Comparison of ENCODE assay signal across 12 mouse cellular contexts in the genomic region with DNA sequence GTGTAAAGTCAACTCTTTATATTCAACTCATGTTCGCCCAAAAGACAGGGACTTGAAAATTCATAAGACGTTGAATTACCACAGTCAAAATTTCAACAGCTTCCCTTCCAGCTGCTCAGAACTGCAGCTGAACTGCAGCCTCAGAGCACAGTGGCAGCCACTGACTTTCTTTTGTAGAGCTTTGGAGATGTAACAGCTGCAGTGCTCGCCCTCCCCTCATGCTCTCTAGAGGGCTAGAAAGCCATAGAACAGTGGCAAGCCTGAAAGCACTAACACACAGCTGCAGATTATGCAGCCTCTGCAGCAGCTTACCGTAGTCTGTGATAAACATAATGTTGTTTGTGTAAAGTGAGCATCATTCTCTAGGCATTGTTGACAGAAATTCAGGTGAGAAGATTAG.
DNase-seq lines count a peak whose midpoint lies in the region; ATAC-seq lines count a peak whose summit lies in the region.
"Had no signal": no experiment of that assay in that cellular context is flagged by ENCODE, and none has a peak within 500 bp of the region (broad histone marks: within the 10 kb centered on the region; RNA-seq: fewer than 3 reads in every experiment).

No protein-coding gene starts in this region.

- H3K27ac ChIP-seq in forebrain, embryonic 16.5 days (ENCODE audit: low read length) = no peak overlapping the region
- no peak overlapping the region for H3K27ac ChIP-seq in neural tube, embryonic 14.5 days (ENCODE audit: low read depth, low read length)
- H3K27ac ChIP-seq: gastrocnemius, adult 2 months; left cerebral cortex, adult 2 months had no signal

- no peaks in the 10 kb centered on the region for H3K9me3 ChIP-seq in forebrain, embryonic 16.5 days (ENCODE audit: control insufficient read depth, low read length)
- no peaks in the 10 kb centered on the region for H3K9me3 ChIP-seq in neural tube, embryonic 14.5 days (ENCODE audit: control insufficient read depth, low read length)

- H3K9ac ChIP-seq in forebrain, embryonic 16.5 days (replicated peaks; ENCODE audit: low read depth, low read length) = no peak overlapping the region
- no peak overlapping the region for H3K9ac ChIP-seq in neural tube, embryonic 14.5 days (replicated peaks; ENCODE audit: low read depth, low read length)

- no peak overlapping the region for H3K4me2 ChIP-seq in forebrain, embryonic 16.5 days (ENCODE audit: low read length)
- no peak overlapping the region for H3K4me2 ChIP-seq in neural tube, embryonic 14.5 days (ENCODE audit: low read depth, low read length)

- H3K4me3 ChIP-seq in forebrain, embryonic 16.5 days (replicated peaks; ENCODE audit: low read length) = no peak overlapping the region
- no peak overlapping the region for H3K4me3 ChIP-seq in neural tube, embryonic 14.5 days (ENCODE audit: low read depth, low read length)
- H3K4me3 ChIP-seq: gastrocnemius, adult 2 months; left cerebral cortex, adult 2 months had no signal

- H3K4me1 ChIP-seq in forebrain, embryonic 16.5 days (replicated peaks; ENCODE audit: control insufficient read depth, insufficient read depth, low read length) = no peaks in the 10 kb centered on the region
- no peaks in the 10 kb centered on the region for H3K4me1 ChIP-seq in neural tube, embryonic 14.5 days (ENCODE audit: control insufficient read depth, insufficient read depth, low read length)

- no peaks in the 10 kb centered on the region for H3K36me3 ChIP-seq in forebrain, embryonic 16.5 days (ENCODE audit: control insufficient read depth, insufficient read depth)
- no peaks in the 10 kb centered on the region for H3K36me3 ChIP-seq in neural tube, embryonic 14.5 days (ENCODE audit: control insufficient read depth, insufficient read depth, low read length)

- H3K27me3 ChIP-seq in forebrain, embryonic 16.5 days (replicated peaks; ENCODE audit: control insufficient read depth, insufficient read depth, low read length) = no peaks in the 10 kb centered on the region
- no peaks in the 10 kb centered on the region for H3K27me3 ChIP-seq in neural tube, embryonic 14.5 days (ENCODE audit: control insufficient read depth, insufficient read depth, low read length)

- ATAC-seq in forebrain, embryonic 16.5 days = peak; percentile 94
- ATAC-seq in neural tube, embryonic 14.5 days (ENCODE audit: low read depth) = peak; percentile 87

- 57% methylated on average over 4 of the region's 4 CpGs for WGBS in forebrain, embryonic 16.5 days
- 44% methylated on average over 4 of the region's 4 CpGs for WGBS in neural tube, embryonic 14.5 days

- DNase-seq in kidney, postnatal 10 days = peak; percentile 22
- no peak for DNase-seq in kidney, adult 11 months
- DNase-seq in brain, embryonic 18.5 days (ENCODE audit: low read depth, low spot score) = peak; percentile 28
- DNase-seq in gastrocnemius, postnatal 10 days = no peak
- DNase-seq in cerebellum, postnatal 36 days = no peak
- DNase-seq: adrenal gland, adult 2 months; cerebellum, postnatal 14 days; gastrocnemius, adult 2 months; lung, postnatal 10 days had no signal

Comparison
In these comparisons a context has a peak if more than half of its experiments do, and no peak if none do; other contexts are left out.
1. DNase-seq: peak in kidney, postnatal 10 days (single experiment) and brain, embryonic 18.5 days (single experiment); none in kidney, adult 11 months (single experiment), gastrocnemius, postnatal 10 days (single experiment) and cerebellum, postnatal 36 days (0 of 2).